Mouse (Mus musculus) left cerebral cortex, adult 2 months (tissue): ENCODE measurements around the gene Limk2. TPM values are rescaled to one million over a fixed set of nuclear protein-coding genes. Genes with fewer than 3 reads are reported as not detected.

Source experiments
- DNase-seq, 2 experiments: peaks; one replicate each; pipeline ENCODE4 v3.0.0; 2021 to 2022; ENCODE audit warnings: low spot score in 2 of 2, mixed read lengths in 1 of 2; ENCODE audit errors: extremely low spot score in 1 of 2
- H3K27ac ChIP-seq: fragments of 200-600 bp; 2 replicates; pipeline ENCODE4 v1.8.1; 2022
- H3K4me3 ChIP-seq: fragments of 200-600 bp; 2 replicates; pipeline ENCODE4 v1.8.1; 2022
- CTCF ChIP-seq: fragments of 200-600 bp; IDR thresholded peaks from 2 replicates; pipeline ENCODE4 v1.8.1; 2022; ENCODE audit warnings: antibody characterized with exemption, mild to moderate bottlenecking, moderate library complexity
- intact Hi-C: fragments of 180-260 bp; cut with DNase I; formaldehyde crosslinking; loops from one replicate; pipeline ENCODE4 v1.15.1; 2025
- total RNA-seq, 2 experiments: library from RNA; stranded (reverse); gene quantifications; 2 replicates each; pipeline ENCODE4 v1.2.3; 2021

Limk2 gene
- total RNA-seq, 2 experiments from 2014 or later = 97.5 to 109 TPM

DNA sequence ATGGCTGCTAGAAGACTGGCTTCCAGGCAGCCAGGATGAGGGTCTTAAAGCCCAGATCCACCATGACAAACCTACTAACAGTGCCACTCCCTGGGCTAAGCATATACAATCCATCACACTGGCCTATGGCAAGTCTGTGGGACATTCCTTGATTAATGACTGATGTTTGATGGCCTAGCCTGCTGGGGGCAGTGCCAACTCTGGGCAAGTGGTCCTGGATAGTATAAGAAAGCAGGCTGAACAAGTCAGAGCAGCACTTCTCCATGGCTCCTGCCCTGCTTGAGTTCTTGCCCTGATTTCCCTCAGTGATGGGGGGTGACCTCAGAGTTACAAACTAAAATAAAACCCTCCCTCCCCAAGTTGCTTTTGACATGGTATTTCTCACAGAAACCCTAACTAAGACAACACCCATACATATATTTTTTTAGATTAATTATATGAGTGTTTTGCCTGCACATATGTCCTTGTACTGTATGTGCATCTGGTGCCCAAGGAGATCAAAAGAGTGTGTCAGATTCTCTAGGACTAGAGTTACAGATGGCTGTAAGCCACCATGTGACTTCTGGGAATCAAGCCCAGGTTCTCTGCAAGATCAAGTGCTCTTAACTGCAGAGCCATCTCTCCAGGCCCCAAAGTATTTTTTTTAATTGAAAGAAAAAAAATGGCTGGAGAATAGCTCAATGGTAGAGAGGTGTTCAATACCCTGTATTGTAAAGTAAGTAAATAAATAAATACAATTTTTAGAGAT, 32.9 kb upstream of the Limk2 start:
- intact Hi-C loops = no loop called here
- TF ChIP-seq CTCF = no peak
- Histone ChIP-seq H3K27ac (no peak overlapping the region), H3K4me3 (no peak overlapping the region)
- DNase-seq = no peak

DNA sequence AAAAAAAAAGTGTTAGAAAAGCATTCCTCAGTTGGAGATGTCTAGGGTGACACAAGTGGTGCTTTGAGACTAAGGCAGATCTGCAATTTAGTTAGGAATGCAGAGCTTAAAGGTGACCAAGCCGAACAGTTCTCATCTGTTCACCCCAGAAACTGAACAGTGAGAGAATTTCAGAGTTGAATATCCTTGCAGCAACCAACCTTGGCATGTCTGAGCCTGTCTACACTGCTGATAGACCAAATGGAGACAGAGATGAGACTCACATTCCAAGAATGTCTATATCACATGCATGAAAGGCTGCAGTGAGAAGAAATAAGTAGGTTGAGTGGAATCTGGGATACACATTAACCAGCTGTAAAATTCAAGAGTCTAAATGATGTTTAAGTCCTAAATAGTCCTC, 28.6 kb upstream of the Limk2 start:
- H3K4me3 ChIP-seq = no peak overlapping the region
- TF ChIP-seq CTCF = no peak
- DNase-seq = no peak
- intact Hi-C loops = no loop called here
- no peak overlapping the region for H3K27ac ChIP-seq

DNA sequence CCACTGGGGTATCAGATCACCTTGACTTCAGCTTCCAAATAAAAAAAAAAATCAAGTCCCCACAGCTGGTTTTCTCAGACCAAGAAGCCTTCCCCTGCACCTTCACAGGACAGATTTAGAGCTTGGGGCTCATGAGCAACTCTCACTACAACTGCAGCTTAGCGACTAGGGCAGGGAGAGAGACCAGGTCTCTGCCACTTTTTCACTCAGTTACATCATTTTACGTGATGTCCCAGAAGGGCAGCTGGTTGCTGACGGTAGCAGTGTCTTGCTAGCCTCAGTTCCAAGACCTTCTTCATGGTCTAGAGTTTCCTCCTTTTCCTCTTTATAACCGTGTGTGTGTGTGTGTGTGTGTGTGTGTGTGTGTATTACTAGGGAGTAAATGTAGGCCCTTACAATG, 24.8 kb upstream of the Limk2 start:
- Histone ChIP-seq H3K27ac (no peak overlapping the region), H3K4me3 (no peak overlapping the region)
- intact Hi-C loops = no loop called here
- DNase-seq = no peak
- TF ChIP-seq CTCF = no peak

DNA sequence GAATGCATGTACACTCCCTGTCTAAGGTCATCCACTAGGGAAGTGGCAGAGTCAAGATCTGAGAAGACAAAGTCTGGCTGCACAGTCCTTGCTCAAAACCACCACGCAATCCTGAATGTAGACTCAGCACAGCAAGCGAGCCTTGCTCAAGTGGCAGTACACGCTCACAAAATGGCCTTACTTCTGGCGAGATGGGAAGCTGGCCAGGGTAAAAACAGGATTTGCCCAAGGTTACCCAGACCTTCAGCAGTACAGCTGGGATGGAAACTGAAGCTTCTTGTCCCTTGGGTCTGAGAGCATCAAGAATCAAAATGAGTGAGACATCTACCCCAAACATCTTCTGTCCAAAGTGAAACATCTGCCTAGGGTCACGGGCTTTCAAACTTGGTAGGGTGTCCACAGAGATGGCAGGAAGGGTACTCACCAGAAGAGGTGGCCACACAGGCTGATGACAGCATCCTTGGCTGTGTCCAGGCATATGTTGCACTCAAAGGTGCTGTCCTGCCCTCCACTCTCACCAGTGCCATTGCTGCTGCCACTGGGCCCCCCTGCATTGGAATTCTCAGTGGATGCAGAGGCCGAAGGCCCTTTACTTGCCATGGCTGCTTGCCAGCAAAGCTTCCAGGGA, 23.1 kb upstream of the Limk2 start:
- TF ChIP-seq CTCF = no peak
- intact Hi-C loops = no loop called here
- no peak overlapping the region for H3K4me3 ChIP-seq
- no peak for DNase-seq
- no peak overlapping the region for H3K27ac ChIP-seq

DNA sequence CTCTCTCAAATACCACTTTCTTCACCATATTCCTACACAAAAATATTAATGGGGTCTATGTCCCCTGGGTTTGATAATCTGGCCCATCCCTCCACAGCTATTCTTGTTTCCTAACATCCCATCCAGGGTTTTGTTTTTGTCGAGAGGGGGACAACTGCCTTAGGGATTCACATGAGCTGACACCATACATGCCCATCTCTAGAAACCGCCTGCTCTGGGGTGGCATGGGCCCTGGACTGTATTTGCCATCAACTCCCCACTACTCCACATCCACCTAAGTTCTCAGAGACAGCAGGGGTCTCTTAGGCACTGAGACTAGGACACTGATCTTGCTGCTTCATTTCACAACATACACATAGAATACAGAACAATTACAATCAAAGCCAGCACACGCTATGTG, 22.5 kb upstream of the Limk2 start:
- no peak for TF ChIP-seq CTCF
- intact Hi-C loops = no loop called here
- no peak overlapping the region for H3K27ac ChIP-seq

DNA sequence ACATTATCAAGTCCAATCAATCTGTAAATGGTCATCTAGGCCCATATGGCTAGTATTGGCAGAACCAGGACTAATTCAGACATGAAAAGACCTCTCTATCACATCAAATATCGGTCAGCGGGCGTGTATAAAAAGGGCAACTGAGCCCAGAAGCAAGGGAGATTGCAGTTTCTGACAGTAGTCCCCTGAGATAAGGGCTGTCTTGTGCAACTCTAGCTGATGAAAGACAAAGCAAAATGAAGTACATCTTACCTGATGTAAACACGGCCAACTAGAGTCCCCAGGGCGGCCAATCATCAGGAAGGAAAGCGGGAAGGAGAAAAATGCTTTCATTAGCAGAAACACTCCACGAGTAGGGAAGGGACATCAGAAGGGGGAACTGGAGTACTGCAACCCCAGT, 19.6 kb upstream of the Limk2 start:
- intact Hi-C loops = no loop called here
- H3K4me3 ChIP-seq = no peak overlapping the region
- no peak for DNase-seq
- no peak for TF ChIP-seq CTCF
- no peak overlapping the region for H3K27ac ChIP-seq

More for the DNA sequence above, 22.5 kb upstream of the Limk2 start:
- H3K4me3 ChIP-seq = no peak overlapping the region
- DNase-seq = no peak

DNA sequence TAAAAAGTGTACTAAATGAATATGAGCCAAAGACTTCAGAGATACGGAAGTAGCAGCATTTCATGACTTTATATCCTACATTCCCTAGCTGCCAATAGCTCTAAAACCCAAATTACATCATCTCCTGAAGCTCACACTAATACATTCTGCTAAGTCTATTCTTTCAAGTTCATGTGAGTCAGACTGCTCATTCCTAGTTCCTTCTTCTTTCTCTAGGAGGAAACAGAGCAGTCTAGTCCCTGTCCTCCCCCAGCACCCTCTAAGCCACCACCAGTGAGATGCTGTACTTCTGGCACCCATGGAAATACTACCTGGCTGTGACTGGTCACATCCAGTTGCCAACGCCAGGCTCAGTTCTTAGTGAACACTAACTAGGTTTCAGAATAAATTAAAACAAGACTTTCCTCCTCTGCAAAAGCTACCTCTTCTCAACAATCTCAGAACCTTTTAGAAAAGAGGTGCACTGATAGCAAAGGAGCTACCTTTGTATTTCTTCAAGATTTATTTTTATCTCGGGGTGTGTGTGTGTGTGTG, 18.8 kb upstream of the Limk2 start:
- no peak for TF ChIP-seq CTCF
- intact Hi-C loops = no loop called here
- H3K27ac ChIP-seq = no peak overlapping the region
- H3K4me3 ChIP-seq = no peak overlapping the region
- DNase-seq = no peak

DNA sequence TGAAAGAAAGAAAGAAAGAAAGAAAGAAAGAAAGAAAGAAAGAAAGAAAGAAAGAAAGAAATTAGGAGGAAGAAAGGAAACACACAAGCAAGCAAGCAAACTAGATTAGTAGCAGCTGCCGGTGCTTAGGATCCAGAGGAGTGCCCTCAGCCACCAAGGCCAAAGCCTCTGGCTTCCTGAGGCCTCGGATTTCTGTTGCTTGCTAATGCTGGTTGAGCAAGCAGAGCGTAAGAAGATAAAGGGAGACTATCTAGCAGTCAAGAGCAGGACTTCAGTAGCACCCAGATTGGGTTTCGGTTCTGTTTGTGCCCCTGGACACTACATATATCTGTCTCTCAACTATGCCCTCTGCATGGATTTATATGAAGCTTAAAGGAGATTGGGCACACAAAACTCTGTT, 13.3 kb upstream of the Limk2 start:
- H3K4me3 ChIP-seq = no peak overlapping the region
- no peak for DNase-seq
- H3K27ac ChIP-seq = no peak overlapping the region
- intact Hi-C loops = no loop called here
- TF ChIP-seq CTCF = no peak

DNA sequence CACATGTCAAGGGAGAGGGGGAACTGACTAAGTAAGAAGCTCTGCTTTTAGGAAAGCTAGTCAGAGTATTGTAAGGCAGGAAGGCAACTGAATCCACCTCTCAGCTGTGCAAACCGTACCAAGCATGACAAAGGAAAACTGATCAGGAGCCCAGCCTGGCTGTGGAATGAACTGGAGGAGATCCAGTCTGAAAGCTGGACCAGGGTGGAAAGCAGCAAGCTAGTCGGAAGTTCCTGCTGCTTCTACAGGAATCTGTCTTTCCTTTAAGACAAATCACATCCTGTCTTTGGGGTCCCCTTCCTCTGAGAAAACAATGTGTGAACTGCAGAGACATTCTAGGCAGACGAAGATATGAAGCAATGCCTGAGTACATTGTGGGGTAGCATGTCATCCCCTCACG, 9.8 kb upstream of the Limk2 start:
- no peak overlapping the region for H3K27ac ChIP-seq
- TF ChIP-seq CTCF = no peak
- no peak for DNase-seq
- H3K4me3 ChIP-seq = no peak overlapping the region
- intact Hi-C loops = no loop called here

DNA sequence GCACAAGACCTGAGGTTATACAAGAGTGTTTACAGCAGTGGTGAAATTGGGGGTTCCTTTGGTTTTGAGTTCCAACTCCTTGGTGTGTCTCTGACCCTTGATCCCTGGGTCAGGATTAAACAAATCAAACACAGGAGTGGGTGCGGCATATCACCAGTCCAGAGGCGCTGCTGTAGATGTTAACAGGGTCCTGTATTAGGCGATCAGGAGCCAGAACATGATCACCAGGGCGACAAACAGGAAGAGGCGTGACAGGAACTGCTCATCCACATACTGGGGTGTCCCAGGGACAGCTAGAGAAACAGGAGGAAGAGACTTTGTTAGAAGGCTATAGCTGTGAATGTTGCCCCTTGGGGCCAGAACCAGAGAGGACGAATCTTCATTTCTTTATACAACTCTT, 8.8 kb upstream of the Limk2 start:
- no peak overlapping the region for H3K4me3 ChIP-seq
- no peak for DNase-seq
- H3K27ac ChIP-seq = no peak overlapping the region
- intact Hi-C loops = no loop called here
- TF ChIP-seq CTCF = no peak

DNA sequence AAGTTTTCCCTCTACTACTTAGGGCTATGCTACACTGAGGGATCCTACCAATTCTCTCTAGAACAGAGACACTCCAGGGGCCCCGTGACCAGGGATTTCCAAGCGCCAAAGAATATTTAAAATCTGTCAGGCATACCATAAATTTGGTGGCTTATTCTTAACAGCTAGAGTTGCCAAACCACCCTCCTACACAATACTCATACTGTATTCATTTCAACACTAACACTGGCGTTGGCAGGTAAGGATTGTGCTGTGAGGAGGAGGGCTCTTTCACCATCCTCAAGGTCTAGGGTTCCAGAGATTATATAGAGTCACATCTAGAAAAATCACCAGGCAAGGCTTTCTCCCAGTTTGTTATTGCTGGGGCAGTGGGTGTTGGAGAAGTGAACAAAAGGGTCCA, 7.4 kb upstream of the Limk2 start:
- no peak for TF ChIP-seq CTCF
- no peak overlapping the region for H3K4me3 ChIP-seq
- H3K27ac ChIP-seq = no peak overlapping the region
- no peak for DNase-seq
- intact Hi-C loops = no loop called here

DNA sequence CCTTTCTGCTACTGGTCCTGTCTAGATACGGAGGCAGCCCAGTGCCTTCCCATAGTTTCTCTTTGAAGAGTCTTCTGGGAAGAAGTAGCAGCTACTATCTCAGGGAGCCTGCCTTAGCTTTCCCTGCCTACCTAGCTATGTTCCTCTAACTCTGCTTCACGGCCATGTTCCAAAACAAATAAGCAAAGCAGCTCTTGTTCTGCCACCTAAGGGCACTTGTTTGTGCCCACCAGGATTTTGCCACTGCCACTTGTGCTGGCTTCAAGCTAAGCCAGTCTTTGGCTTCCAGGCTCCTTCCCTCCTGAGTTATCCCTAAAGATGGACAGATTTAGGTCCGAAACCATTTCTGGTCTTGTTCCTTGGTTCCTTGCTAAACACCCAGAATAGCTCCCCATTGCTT, 3.1 kb upstream of the Limk2 start:
- Histone ChIP-seq H3K27ac (no peak overlapping the region), H3K4me3 (no peak overlapping the region)
- TF ChIP-seq CTCF = no peak
- intact Hi-C loops = no loop called here
- no peak for DNase-seq
